8 mouse cellular contexts compared by ENCODE assay signal in genomic region chr4:155251147-155251546, GRCm38 (mm10). TPM values are rescaled to one million over a fixed set of nuclear protein-coding genes. Genes with fewer than 3 reads are reported as not detected.
DNase-seq lines count a peak whose midpoint lies in the region; ATAC-seq and TF ChIP-seq lines count a peak whose summit lies in the region.

No protein-coding gene starts in this region.

- TF ChIP-seq CTCF in midbrain, postnatal 0 days (IDR thresholded peaks at IDR 0.05): no peak

- H3K36me3 ChIP-seq in kidney, embryonic 15.5 days: peaks cover 4% of the 10 kb centered on the region
- peaks cover 36% of the 10 kb centered on the region for H3K36me3 ChIP-seq in embryonic facial prominence, embryonic 10.5 days (replicated peaks)
- 0 out of 2 replicates have a peak, but pooled peaks cover 3% of the 10 kb centered on the region for H3K36me3 ChIP-seq in hindbrain, embryonic 16.5 days (ENCODE audit: control insufficient read depth, insufficient read depth, low read length)
- no peaks in the 10 kb centered on the region for H3K36me3 ChIP-seq in midbrain, postnatal 0 days (ENCODE audit: insufficient read depth, low read length)

- H3K9me3 ChIP-seq in kidney, embryonic 15.5 days (replicated peaks): no peaks in the 10 kb centered on the region
- H3K9me3 ChIP-seq in embryonic facial prominence, embryonic 10.5 days: 0 out of 2 replicates have a peak, but pooled peaks cover 2% of the 10 kb centered on the region
- no peaks in the 10 kb centered on the region for H3K9me3 ChIP-seq in hindbrain, embryonic 16.5 days (ENCODE audit: control insufficient read depth, low read length)
- no peaks in the 10 kb centered on the region for H3K9me3 ChIP-seq in midbrain, postnatal 0 days (ENCODE audit: low read length)

- WGBS in kidney, embryonic 15.5 days: 55% methylated on average over 3 of the region's 3 CpGs
- WGBS in embryonic facial prominence, embryonic 10.5 days: 86% methylated on average over 3 of the region's 3 CpGs
- WGBS in hindbrain, embryonic 16.5 days: 49% methylated on average over 3 of the region's 3 CpGs
- WGBS in midbrain, postnatal 0 days: 65% methylated on average over 3 of the region's 3 CpGs

- no peak for DNase-seq in kidney, postnatal 36 days
- no peak for DNase-seq in embryonic facial prominence, embryonic 10.5 days (ENCODE audit: low spot score)
- DNase-seq in midbrain, postnatal 0 days (ENCODE audit: low spot score): peak; percentile 57
- no peak for DNase-seq in ovary, postnatal 10 days (ENCODE audit: low spot score)
- no peak for DNase-seq in right cerebral cortex, adult 18-20 months

- peak overlapping the region; percentile 93 for H3K4me2 ChIP-seq in kidney, embryonic 15.5 days
- H3K4me2 ChIP-seq in hindbrain, embryonic 16.5 days (ENCODE audit: low read length): peak overlapping the region; percentile 96
- peak overlapping the region; percentile 91 for H3K4me2 ChIP-seq in midbrain, postnatal 0 days (ENCODE audit: low read depth, low read length, poor library complexity, severe bottlenecking)

- H3K4me1 ChIP-seq in kidney, embryonic 15.5 days: peaks cover 48% of the 10 kb centered on the region
- peaks cover 41% of the 10 kb centered on the region for H3K4me1 ChIP-seq in embryonic facial prominence, embryonic 10.5 days
- H3K4me1 ChIP-seq in hindbrain, embryonic 16.5 days (ENCODE audit: control insufficient read depth, insufficient read depth, low read depth, low read length): peaks cover 27% of the 10 kb centered on the region
- peaks cover 7% of the 10 kb centered on the region; the same call in 1 of the 2 replicates for H3K4me1 ChIP-seq in midbrain, postnatal 0 days (ENCODE audit: insufficient read depth, low read length)

- H3K27me3 ChIP-seq in kidney, embryonic 15.5 days: no peaks in the 10 kb centered on the region
- no peaks in the 10 kb centered on the region for H3K27me3 ChIP-seq in embryonic facial prominence, embryonic 10.5 days (replicated peaks; ENCODE audit: low read depth, poor library complexity, severe bottlenecking)
- H3K27me3 ChIP-seq in hindbrain, embryonic 16.5 days (replicated peaks; ENCODE audit: control insufficient read depth, insufficient read depth, low read length): no peaks in the 10 kb centered on the region
- H3K27me3 ChIP-seq in midbrain, postnatal 0 days (ENCODE audit: insufficient read depth, low read length): no peaks in the 10 kb centered on the region

- H3K9ac ChIP-seq in kidney, embryonic 15.5 days: 0 out of 2 replicates have a peak overlapping the region, but pooled peaks have one; percentile 14
- no peak overlapping the region for H3K9ac ChIP-seq in hindbrain, embryonic 16.5 days (ENCODE audit: low read depth, low read length)
- no peak overlapping the region for H3K9ac ChIP-seq in midbrain, postnatal 0 days (replicated peaks; ENCODE audit: low read length, poor library complexity, severe bottlenecking)

- no peak for ATAC-seq in kidney, embryonic 15.5 days (replicated peaks; ENCODE audit: low FRiP score)
- ATAC-seq in hindbrain, embryonic 16.5 days: no peak
- no peak for ATAC-seq in midbrain, postnatal 0 days (ENCODE audit: low FRiP score)
- ATAC-seq in erythroblast, adult 5-6 weeks (replicated peaks; ENCODE audit: low FRiP score, poor library complexity, severe bottlenecking): no peak

- peak overlapping the region; percentile 68; the same call in 1 of the 2 replicates for H3K4me3 ChIP-seq in kidney, embryonic 15.5 days (replicated peaks)
- peak overlapping the region; percentile 73 for H3K4me3 ChIP-seq in embryonic facial prominence, embryonic 10.5 days
- H3K4me3 ChIP-seq in hindbrain, embryonic 16.5 days (ENCODE audit: low read length): no peak overlapping the region; the same call in 1 of the 2 replicates
- H3K4me3 ChIP-seq in midbrain, postnatal 0 days (ENCODE audit: low read depth, low read length): peak overlapping the region; percentile 58; the same call in 1 of the 2 replicates

- H3K27ac ChIP-seq in kidney, embryonic 15.5 days: 0 out of 2 replicates have a peak overlapping the region, but pooled peaks have one; percentile 99
- peak overlapping the region; percentile 96; the same call in 1 of the 2 replicates for H3K27ac ChIP-seq in embryonic facial prominence, embryonic 10.5 days (replicated peaks)
- H3K27ac ChIP-seq in hindbrain, embryonic 16.5 days (ENCODE audit: low read depth, low read length): no peak overlapping the region; the same call in 1 of the 2 replicates
- no peak overlapping the region for H3K27ac ChIP-seq in midbrain, postnatal 0 days (ENCODE audit: low read depth, low read length)

RNA-seq across cellular contexts. Expression of gene Faap20, which starts 1.5 kb away (rescaled TPM):
- polyA plus RNA-seq in kidney, embryonic 15.5 days (2015; fragmentation: Nextera tagmentation; extraction: Ambion mirVana): 66.2 and 68.8 TPM in 2 replicates
- polyA plus RNA-seq in embryonic facial prominence, embryonic 10.5 days (2016; fragmentation: Nextera tagmentation; extraction: Ambion mirVana): 99.6 and 100 TPM in 2 replicates
- 72.1 and 72.5 TPM in 2 replicates for polyA plus RNA-seq in hindbrain, embryonic 16.5 days (2015; fragmentation: Nextera tagmentation; extraction: Ambion mirVana)
- 39.5 and 48.7 TPM in 2 replicates for total RNA-seq in midbrain, postnatal 0 days (2014; rRNA removed)
- polyA plus RNA-seq in midbrain, postnatal 0 days (2015; fragmentation: Nextera tagmentation; extraction: Ambion mirVana): 56.6 and 57.1 TPM in 2 replicates
- total RNA-seq in erythroblast, adult 5-6 weeks (2015; ENCODE audit: low replicate concordance): 5.4 and 8.1 TPM in 2 replicates
- 2.9 and 3.5 TPM in 2 replicates for total RNA-seq in erythroblast, adult 5-6 weeks (2017; ENCODE audit: low replicate concordance)

RNA-seq across cellular contexts. Expression of gene Ski, which starts 28.8 kb away (rescaled TPM):
- polyA plus RNA-seq in kidney, embryonic 15.5 days (2015; fragmentation: Nextera tagmentation; extraction: Ambion mirVana): 14.7 and 16.9 TPM in 2 replicates
- polyA plus RNA-seq in embryonic facial prominence, embryonic 10.5 days (2016; fragmentation: Nextera tagmentation; extraction: Ambion mirVana): 8.5 and 10.7 TPM in 2 replicates
- 11.1 TPM in 2 replicates for polyA plus RNA-seq in hindbrain, embryonic 16.5 days (2015; fragmentation: Nextera tagmentation; extraction: Ambion mirVana)
- 59.8 and 63.1 TPM in 2 replicates for total RNA-seq in midbrain, postnatal 0 days (2014; rRNA removed)
- polyA plus RNA-seq in midbrain, postnatal 0 days (2015; fragmentation: Nextera tagmentation; extraction: Ambion mirVana): 7.1 and 8.4 TPM in 2 replicates
- 8.8 and 10.8 TPM in 2 replicates for total RNA-seq in erythroblast, adult 5-6 weeks (2015; ENCODE audit: low replicate concordance)
- total RNA-seq in erythroblast, adult 5-6 weeks (2017; ENCODE audit: low replicate concordance): 2.8 and 3.4 TPM in 2 replicates

Comparison
In these comparisons a context has a peak if more than half of its experiments do, and no peak if none do; other contexts are left out.
1. H3K27ac ChIP-seq: peak in kidney, embryonic 15.5 days (single experiment) and embryonic facial prominence, embryonic 10.5 days (single experiment); none in hindbrain, embryonic 16.5 days (single experiment) and midbrain, postnatal 0 days (single experiment).
2. Peak in every context shown above with its lines, with median percentiles within 50 percentile points of each other: H3K4me2 ChIP-seq.